In genomic region chr11:99369853-99370451, GRCm38 (mm10) we compare ENCODE assay signal across 12 mouse cellular contexts. TPM values are rescaled to one million over a fixed set of nuclear protein-coding genes. Genes with fewer than 3 reads are reported as not detected.
DNase-seq lines count a peak whose midpoint lies in the region; ATAC-seq and TF ChIP-seq lines count a peak whose summit lies in the region.
"Had no signal": no experiment of that assay in that cellular context is flagged by ENCODE, and none has a peak within 500 bp of the region (broad histone marks: within the 10 kb centered on the region; RNA-seq: fewer than 3 reads in every experiment).

No protein-coding gene starts in this region.

- peak; percentile 7 to 25 for DNase-seq in lung, adult 18-20 months
- DNase-seq in lung, adult 2 months: no peak
- peak; percentile 39 for DNase-seq in brain, embryonic 18.5 days (ENCODE audit: low read depth, low spot score)
- peak; percentile 39 to 60 for DNase-seq in layer of hippocampus, postnatal 14 days (ENCODE audit: low spot score in 2 of 2)
- DNase-seq in right cerebral cortex, postnatal 4 days: peak; percentile 35
- DNase-seq in adrenal gland, postnatal 14 days: no peak
- DNase-seq in urinary bladder, postnatal 25 days (ENCODE audit: low spot score): no peak

- H3K4me2 ChIP-seq in neural tube, embryonic 15.5 days: no peak overlapping the region

- H3K27me3 ChIP-seq in neural tube, embryonic 15.5 days (replicated peaks): peaks cover 5% of the 10 kb centered on the region; the same call in 1 of the 2 replicates

- no peak overlapping the region for H3K4me3 ChIP-seq in lung, adult 2 months (replicated peaks; ENCODE audit: extremely low read depth, low read depth, low read length)
- no peak overlapping the region for H3K4me3 ChIP-seq in neural tube, embryonic 15.5 days (replicated peaks)
- H3K4me3 ChIP-seq: embryonic facial prominence, embryonic 10.5 days had no signal

- no peak overlapping the region for H3K27ac ChIP-seq in neural tube, embryonic 15.5 days (replicated peaks)
- H3K27ac ChIP-seq: embryonic facial prominence, embryonic 10.5 days had no signal

- no peaks in the 10 kb centered on the region for H3K9me3 ChIP-seq in neural tube, embryonic 15.5 days (replicated peaks)
- H3K9me3 ChIP-seq: embryonic facial prominence, embryonic 10.5 days had no signal

- no peak overlapping the region for H3K9ac ChIP-seq in neural tube, embryonic 15.5 days (replicated peaks)

- H3K36me3 ChIP-seq in neural tube, embryonic 15.5 days: no peaks in the 10 kb centered on the region
- H3K36me3 ChIP-seq: embryonic facial prominence, embryonic 10.5 days had no signal

- ATAC-seq in neural tube, embryonic 15.5 days (ENCODE audit: low FRiP score): no peak

- WGBS in lung, adult 2 months: 75% methylated on average over 8 of the region's 8 CpGs
- WGBS in neural tube, embryonic 15.5 days: 85% methylated on average over 8 of the region's 8 CpGs

- TF ChIP-seq POLR2A in lung, adult 2 months (IDR thresholded peaks at IDR 0.05; ENCODE audit: borderline replicate concordance, extremely low read depth, low read depth, low read length): no peak

- no peak for TF ChIP-seq CTCF in lung, adult 2 months (IDR thresholded peaks at IDR 0.05; ENCODE audit: insufficient read depth, low read length)

- H3K4me1 ChIP-seq in lung, adult 2 months (ENCODE audit: control insufficient read depth, insufficient read depth, low read length): no peaks in the 10 kb centered on the region
- H3K4me1 ChIP-seq in neural tube, embryonic 15.5 days: no peaks in the 10 kb centered on the region
- H3K4me1 ChIP-seq: embryonic facial prominence, embryonic 10.5 days had no signal

RNA-seq across cellular contexts. Expression of gene Krt28, which starts 4.8 kb away (rescaled TPM):
- polyA plus RNA-seq in lung, adult 2 months (2012; rRNA removed): 0.11 and 0.15 TPM in 2 replicates
- total RNA-seq in layer of hippocampus, postnatal 14 days (2021): under 1 TPM; 0.32 to 0.45 TPM
- total RNA-seq in adrenal gland, postnatal 14 days (2021): not detected in 2 replicates
- 0.36 and 0.50 TPM in 2 replicates for polyA plus RNA-seq in neural tube, embryonic 15.5 days (2015; fragmentation: Nextera tagmentation; extraction: Ambion mirVana)
- total RNA-seq: liver, adult 2 months had no signal
- polyA plus RNA-seq: heart, embryonic 14.5 days; liver, adult 2 months had no signal

RNA-seq across cellular contexts. Expression of gene Krt27, which starts 19.0 kb away (rescaled TPM):
- polyA plus RNA-seq in lung, adult 2 months (2012; rRNA removed): not detected in 2 replicates
- not detected for total RNA-seq in layer of hippocampus, postnatal 14 days (2021)
- not detected in 2 replicates for total RNA-seq in adrenal gland, postnatal 14 days (2021)
- polyA plus RNA-seq in neural tube, embryonic 15.5 days (2015; fragmentation: Nextera tagmentation; extraction: Ambion mirVana): 0.19 and 0.33 TPM in 2 replicates
- total RNA-seq: liver, adult 2 months had no signal
- polyA plus RNA-seq: heart, embryonic 14.5 days; liver, adult 2 months; stomach, embryonic 16.5 days had no signal

RNA-seq across cellular contexts. Expression of gene Krt10, which starts 19.2 kb away (rescaled TPM):
- polyA plus RNA-seq in lung, adult 2 months (2012; rRNA removed): 1.0 and 1.1 TPM in 2 replicates
- total RNA-seq in layer of hippocampus, postnatal 14 days (2021): 10 to 100 TPM; 13.0 to 14.4 TPM
- total RNA-seq in adrenal gland, postnatal 14 days (2021): 4.3 and 5.6 TPM in 2 replicates
- polyA plus RNA-seq in neural tube, embryonic 15.5 days (2015; fragmentation: Nextera tagmentation; extraction: Ambion mirVana): 31.6 and 31.8 TPM in 2 replicates

RNA-seq across cellular contexts. Expression of gene Krt26, which starts 32.2 kb away (rescaled TPM):
- polyA plus RNA-seq in lung, adult 2 months (2012; rRNA removed): not detected in 2 replicates
- total RNA-seq in layer of hippocampus, postnatal 14 days (2021): under 1 TPM in 1 of 2 experiments, not detected in 1; 0.14 TPM
- total RNA-seq in adrenal gland, postnatal 14 days (2021): not detected in 2 replicates
- 0.19 and 0.26 TPM in 2 replicates for polyA plus RNA-seq in neural tube, embryonic 15.5 days (2015; fragmentation: Nextera tagmentation; extraction: Ambion mirVana)
- total RNA-seq: liver, adult 2 months had no signal
- polyA plus RNA-seq: heart, embryonic 14.5 days; liver, adult 2 months; stomach, embryonic 16.5 days had no signal

RNA-seq across cellular contexts. Expression of gene Krt25, which starts 47.2 kb away (rescaled TPM):
- not detected in 2 replicates for polyA plus RNA-seq in lung, adult 2 months (2012; rRNA removed)
- total RNA-seq in layer of hippocampus, postnatal 14 days (2021): not detected
- not detected in 2 replicates for total RNA-seq in adrenal gland, postnatal 14 days (2021)
- 0.61 and 0.77 TPM in 2 replicates for polyA plus RNA-seq in neural tube, embryonic 15.5 days (2015; fragmentation: Nextera tagmentation; extraction: Ambion mirVana)
- total RNA-seq: liver, adult 2 months had no signal
- polyA plus RNA-seq: embryonic facial prominence, embryonic 10.5 days; heart, embryonic 14.5 days; liver, adult 2 months had no signal

Comparison
In these comparisons a context has a peak if more than half of its experiments do, and no peak if none do; other contexts are left out.
1. DNase-seq: peak in lung, adult 18-20 months (2 of 2), brain, embryonic 18.5 days (single experiment), layer of hippocampus, postnatal 14 days (2 of 2) and right cerebral cortex, postnatal 4 days (single experiment); none in lung, adult 2 months (single experiment), adrenal gland, postnatal 14 days (single experiment) and urinary bladder, postnatal 25 days (single experiment).